Mouse (Mus musculus): ENCODE results near the gene Trpc1.

GRCm38 (mm10) chr9:95704078-95704477 is 46.1 kb downstream of the Trpc1 start:
- TF ChIP-seq TCF12 (IDR thresholded peaks at IDR 0.05; ENCODE audit: low read depth, low read length) (no peak), EP300 (IDR thresholded peaks at IDR 0.05; ENCODE audit: low read depth in 1 of 2, low read length in 2 of 2) (no peak), CTCF (IDR thresholded peaks at IDR 0.05 in 2 of 3, conservative IDR thresholded peaks at IDR 0.05 in 1 of 3; ENCODE audit: control insufficient read depth in 1 of 3, insufficient read depth in 1 of 3, low read depth in 2 of 3, low read length in 3 of 3, poor library complexity in 1 of 3, severe bottlenecking in 1 of 3) (no peak), MAFK (IDR thresholded peaks at IDR 0.05; ENCODE audit: borderline replicate concordance, low read depth, low read length) (no peak), NRF1 (IDR thresholded peaks at IDR 0.05; ENCODE audit: insufficient read depth, low read depth, low read length, poor library complexity, severe bottlenecking) (no peak), POLR2A (IDR thresholded peaks at IDR 0.05; ENCODE audit: control insufficient read depth in 1 of 2, insufficient read depth in 1 of 2, low read depth in 1 of 2, low read length in 2 of 2, poor library complexity in 1 of 2) (no peak), ZKSCAN1 (IDR thresholded peaks at IDR 0.05; ENCODE audit: low read depth, low read length) (no peak), RCOR1 (IDR thresholded peaks at IDR 0.05; ENCODE audit: low read depth, low read length) (no peak), SIN3A (IDR thresholded peaks at IDR 0.05; ENCODE audit: low read length) (no peak), ELF1 (IDR thresholded peaks at IDR 0.05; ENCODE audit: low read depth, low read length) (no peak), USF1 (IDR thresholded peaks at IDR 0.05; ENCODE audit: low read depth, low read length) (no peak)

All from MEL (cell line).